Mouse (Mus musculus) bone marrow macrophage, adult 2 months (primary cell): ENCODE results near the gene Tekt1.

ENCODE experiments used
- CTCF ChIP-seq: IDR thresholded peaks from 2 replicates; pipeline ENCODE4 v1.5.1; 2012; ENCODE audit warnings: low read depth, mild to moderate bottlenecking, low read length, moderate library complexity
- POLR2A ChIP-seq: IDR thresholded peaks from 2 replicates; pipeline ENCODE4 v1.6.1; 2012; ENCODE audit warnings: mild to moderate bottlenecking, low read depth, low read length, borderline replicate concordance

DNA sequence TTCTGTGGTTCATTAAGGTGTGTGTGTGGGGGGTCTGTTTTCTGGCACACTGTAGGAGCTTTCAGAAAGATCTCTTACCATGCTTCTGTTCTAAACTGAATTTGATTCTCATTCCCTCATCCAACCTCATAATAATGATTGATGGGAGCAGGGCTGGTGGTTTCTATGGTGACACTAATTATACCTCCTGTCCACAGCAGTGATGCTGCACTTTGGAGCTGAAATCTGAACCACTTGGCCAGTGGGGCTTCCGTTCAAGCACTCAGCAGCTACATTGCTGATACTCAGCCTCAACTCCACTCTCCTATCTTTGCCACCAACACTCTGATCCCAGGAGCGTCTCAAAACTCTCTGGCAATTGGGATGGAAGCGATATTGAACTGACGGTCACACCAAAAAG, 17.1 kb upstream of the Tekt1 start:
- TF ChIP-seq CTCF (no peak), POLR2A (no peak)
